Mouse (Mus musculus) hindbrain, embryonic 12.5 days (tissue): ENCODE data around the gene Hcn3. TPM values are rescaled to one million over a fixed set of nuclear protein-coding genes. Genes with fewer than 3 reads are reported as not detected.
A peak's percentile ranks its signal among the peaks of the same experiment; 100 is the strongest.

ENCODE experiments used
- ATAC-seq: fragments of 200-750 bp; cut with Nextera tagmentation; 2 replicates; pipeline ENCODE4 v1.8.0; 2017; ENCODE audit warnings: moderate TSS enrichment; ENCODE audit not compliant: low FRiP score
- H3K27ac ChIP-seq: fragments of 300-500 bp; sonication (generic); 2 replicates; pipeline ENCODE4 v1.5.1; 2016; ENCODE audit warnings: mild to moderate bottlenecking
- H3K27me3 ChIP-seq: fragments of 300-500 bp; sonication (generic); 2 replicates; pipeline ENCODE4 v1.6.1; 2016; ENCODE audit warnings: mild to moderate bottlenecking
- H3K36me3 ChIP-seq: fragments of 300-500 bp; sonication (generic); 2 replicates; pipeline ENCODE4 v1.6.1; 2016; ENCODE audit warnings: mild to moderate bottlenecking
- H3K4me1 ChIP-seq: fragments of 300-500 bp; sonication (generic); 2 replicates; pipeline ENCODE4 v1.6.1; 2016
- H3K4me2 ChIP-seq: fragments of 300-500 bp; sonication (generic); replicated peaks from 2 replicates; pipeline ENCODE4 v1.6.1; 2016; ENCODE audit warnings: mild to moderate bottlenecking
- H3K4me3 ChIP-seq: fragments of 300-500 bp; sonication (generic); 2 replicates; pipeline ENCODE4 v1.5.1; 2016; ENCODE audit warnings: mild to moderate bottlenecking
- H3K9ac ChIP-seq: fragments of 300-500 bp; sonication (generic); 2 replicates; pipeline ENCODE4 v1.6.1; 2016; ENCODE audit warnings: mild to moderate bottlenecking, moderate library complexity
- H3K9me3 ChIP-seq: fragments of 300-500 bp; sonication (generic); replicated peaks from 2 replicates; pipeline ENCODE4 v1.6.1; 2016; ENCODE audit warnings: mild to moderate bottlenecking
- WGBS: fragments of 180-500 bp; shearing (Covaris S2); methylation state at CpG from one replicate; pipeline ENCODE4 v1.1.7; 2016; 5-methylcytosine and 5-hydroxymethylcytosine counted together
- polyA plus RNA-seq: library from polyadenylated mRNA; unstranded; fragments of >200 nt; fragmentation: Nextera tagmentation; extraction: Ambion mirVana; gene quantifications from 2 replicates; pipeline ENCODE4 v1.2.1, GENCODE M21; 2016

The Hcn3 gene
- polyA plus RNA-seq, 1 experiment from 2014 or later, result 20.7 TPM

- Histone ChIP-seq H3K4me2 (peak within 1 kb of the TSS; percentile 79), H3K9me3 (no peaks in the 10 kb centered on the region), H3K4me3 (peak within 1 kb of the TSS; percentile 74), H3K27me3 (no peaks in the 10 kb centered on the region), H3K27ac (peak within 1 kb of the TSS; percentile 79), H3K4me1 (peaks cover 26% of the 10 kb centered on the region), H3K9ac (peak within 1 kb of the TSS; percentile 69), H3K36me3 (peaks cover 22% of the 10 kb centered on the region)
- WGBS, result under 1% methylated on average over 26 of the region's 26 CpGs
- peak; percentile 98 for ATAC-seq
Observed at GRCm38 (mm10) chr3:89101812-89102494, 58.0 kb downstream of the Hcn3 start, which contains the start of gene Fdps. Gene Fdps, minus strand, starts transcription at chr3:89101959.

- Histone ChIP-seq H3K4me3 (peak overlapping the region; percentile 74), H3K4me1 (peaks cover 26% of the 10 kb centered on the region), H3K9ac (peak overlapping the region; percentile 69), H3K27ac (peak overlapping the region; percentile 79), H3K27me3 (no peaks in the 10 kb centered on the region), H3K4me2 (peak overlapping the region; percentile 79), H3K36me3 (peaks cover 27% of the 10 kb centered on the region), H3K9me3 (no peaks in the 10 kb centered on the region)
- WGBS, result under 1% methylated on average over 19 of the region's 19 CpGs
- peak; percentile 55 for ATAC-seq
Observed at GRCm38 (mm10) chr3:89101459-89101811, 58.6 kb downstream of the Hcn3 start.

- H3K36me3 ChIP-seq, result peaks cover 34% of the 10 kb centered on the region
- peak within 1 kb of the TSS; percentile 69 for H3K9ac ChIP-seq
- ATAC-seq, result no peak
- H3K27me3 ChIP-seq, result no peaks in the 10 kb centered on the region
- WGBS, result 46% methylated on average over 7 of the region's 7 CpGs
- peak within 1 kb of the TSS; percentile 74 for H3K4me3 ChIP-seq
- H3K27ac ChIP-seq, result peak within 1 kb of the TSS; percentile 79
- no peaks in the 10 kb centered on the region for H3K9me3 ChIP-seq
- H3K4me1 ChIP-seq, result peaks cover 26% of the 10 kb centered on the region
- H3K4me2 ChIP-seq, result peak within 1 kb of the TSS; percentile 79
Observed at GRCm38 (mm10) chr3:89100811-89101210, 59.2 kb downstream of the Hcn3 start, which contains the start of gene Gm43738. Gene Gm43738, minus strand, starts transcription at chr3:89101099.

Other genes starting within 250 kb of the Hcn3 start
- gene Msto1, start 246.2 kb downstream of the Hcn3 start, polyA plus RNA-seq, result 40.8 and 42.0 TPM in 2 replicates
- 22.0 and 22.5 TPM in 2 replicates for gene Ash1l, start 209.6 kb downstream of the Hcn3 start, polyA plus RNA-seq
- gene Dap3, start 209.0 kb downstream of the Hcn3 start, polyA plus RNA-seq, result 144 and 145 TPM in 2 replicates
- 66.9 and 67.1 TPM in 2 replicates for gene Rusc1, start 66.9 kb downstream of the Hcn3 start, polyA plus RNA-seq
- not detected in 2 replicates for gene Gm43738, start 59.1 kb downstream of the Hcn3 start, polyA plus RNA-seq
- 284 TPM in 2 replicates for gene Fdps, start 58.2 kb downstream of the Hcn3 start, polyA plus RNA-seq
- gene Pklr, start 24.1 kb downstream of the Hcn3 start, polyA plus RNA-seq, result 0.25 and 0.96 TPM in 2 replicates
- gene Clk2, start 4.6 kb upstream of the Hcn3 start, polyA plus RNA-seq, result 38.8 and 44.4 TPM in 2 replicates
- gene Scamp3, start 17.3 kb upstream of the Hcn3 start, polyA plus RNA-seq, result 105 and 107 TPM in 2 replicates
- gene Fam189b, start 22.9 kb upstream of the Hcn3 start, polyA plus RNA-seq, result 33.4 and 34.2 TPM in 2 replicates
- 50.3 and 51.3 TPM in 2 replicates for gene Gba, start 42.7 kb upstream of the Hcn3 start, polyA plus RNA-seq
- gene Thbs3, start 55.0 kb upstream of the Hcn3 start, polyA plus RNA-seq, result 64.5 and 71.3 TPM in 2 replicates
- 174 and 175 TPM in 2 replicates for gene Mtx1, start 66.9 kb upstream of the Hcn3 start, polyA plus RNA-seq
- gene Muc1, start 68.9 kb upstream of the Hcn3 start, polyA plus RNA-seq, result 1.5 and 1.6 TPM in 2 replicates
- 247 and 271 TPM in 2 replicates for gene Krtcap2, start 85.8 kb upstream of the Hcn3 start, polyA plus RNA-seq
- 27.2 and 29.6 TPM in 2 replicates for gene Trim46, start 86.1 kb upstream of the Hcn3 start, polyA plus RNA-seq
- 63.9 and 86.7 TPM in 2 replicates for gene Dpm3, start 99.2 kb upstream of the Hcn3 start, polyA plus RNA-seq
- 44.9 and 46.8 TPM in 2 replicates for gene Slc50a1, start 110.4 kb upstream of the Hcn3 start, polyA plus RNA-seq
- gene Efna1, start 120.9 kb upstream of the Hcn3 start, polyA plus RNA-seq, result 14.3 and 15.4 TPM in 2 replicates
- gene Efna3, start 162.8 kb upstream of the Hcn3 start, polyA plus RNA-seq, result 21.7 and 22.2 TPM in 2 replicates
- 20.5 and 21.4 TPM in 2 replicates for gene Efna4, start 177.8 kb upstream of the Hcn3 start, polyA plus RNA-seq
- gene Adam15, start 189.8 kb upstream of the Hcn3 start, polyA plus RNA-seq, result 40.3 and 41.9 TPM in 2 replicates
- 0.12 and 0.29 TPM in 2 replicates for gene Dcst2, start 201.8 kb upstream of the Hcn3 start, polyA plus RNA-seq
- gene Dcst1, start 205.1 kb upstream of the Hcn3 start, polyA plus RNA-seq, result 0.71 and 0.76 TPM in 2 replicates
- gene Zbtb7b, start 234.6 kb upstream of the Hcn3 start, polyA plus RNA-seq, result 0.74 and 0.80 TPM in 2 replicates
- 1.0 and 1.5 TPM in 2 replicates for gene Lenep, start 242.6 kb upstream of the Hcn3 start, polyA plus RNA-seq